Mouse (Mus musculus): ENCODE measurements around the gene Ints11. TPM values are rescaled to one million over a fixed set of nuclear protein-coding genes. Genes with fewer than 3 reads are reported as not detected.
A peak's percentile ranks its signal among the peaks of the same experiment; 100 is the strongest.

Ints11 gene
- polyA plus RNA-seq (2012; rRNA removed), result 19.9 and 21.7 TPM in 2 replicates

- peak within 1 kb of the TSS; percentile 86 for H3K27ac ChIP-seq (ENCODE audit: control insufficient read depth, insufficient read depth, low read depth, low read length)
- peaks cover 12% of the 10 kb centered on the region for H3K4me1 ChIP-seq (ENCODE audit: control insufficient read depth, insufficient read depth, low read length)
- peak within 1 kb of the TSS; percentile 94 for H3K4me3 ChIP-seq (ENCODE audit: control insufficient read depth, low read depth, low read length)
- H3K36me3 ChIP-seq (ENCODE audit: control insufficient read depth, insufficient read depth, low read length), result no peaks in the 10 kb centered on the region
- no peak for TF ChIP-seq CTCF (IDR thresholded peaks at IDR 0.05; ENCODE audit: control insufficient read depth, insufficient read depth, insufficient replicate concordance, low read depth, low read length)
- peak; percentile 62 for TF ChIP-seq POLR2A (IDR thresholded peaks at IDR 0.05; ENCODE audit: control insufficient read depth, low read depth, low read length)
- H3K27me3 ChIP-seq (ENCODE audit: control insufficient read depth, insufficient read depth, low read length), result no peaks in the 10 kb centered on the region
Measured at GRCm38 (mm10) chr4:155869317-155870033, at the start of gene Ints11, which contains the start of gene Cptp. TSS of gene Ints11 (plus strand) at chr4:155869546. TSS of gene Cptp (minus strand) at chr4:155869440.

- H3K27me3 ChIP-seq (ENCODE audit: control insufficient read depth, insufficient read depth, low read length), result no peaks in the 10 kb centered on the region
- H3K27ac ChIP-seq (ENCODE audit: control insufficient read depth, insufficient read depth, low read depth, low read length), result no peak overlapping the region
- peaks cover 6% of the 10 kb centered on the region for H3K36me3 ChIP-seq (ENCODE audit: control insufficient read depth, insufficient read depth, low read length)
- no peaks in the 10 kb centered on the region for H3K4me1 ChIP-seq (ENCODE audit: control insufficient read depth, insufficient read depth, low read length)
- no peak overlapping the region for H3K4me3 ChIP-seq (ENCODE audit: control insufficient read depth, low read depth, low read length)
- TF ChIP-seq CTCF (IDR thresholded peaks at IDR 0.05; ENCODE audit: control insufficient read depth, insufficient read depth, insufficient replicate concordance, low read depth, low read length) (no peak), POLR2A (IDR thresholded peaks at IDR 0.05; ENCODE audit: control insufficient read depth, low read depth, low read length) (no peak)
Measured at GRCm38 (mm10) chr4:155821025-155821424, 48.3 kb upstream of the Ints11 start.

DNA sequence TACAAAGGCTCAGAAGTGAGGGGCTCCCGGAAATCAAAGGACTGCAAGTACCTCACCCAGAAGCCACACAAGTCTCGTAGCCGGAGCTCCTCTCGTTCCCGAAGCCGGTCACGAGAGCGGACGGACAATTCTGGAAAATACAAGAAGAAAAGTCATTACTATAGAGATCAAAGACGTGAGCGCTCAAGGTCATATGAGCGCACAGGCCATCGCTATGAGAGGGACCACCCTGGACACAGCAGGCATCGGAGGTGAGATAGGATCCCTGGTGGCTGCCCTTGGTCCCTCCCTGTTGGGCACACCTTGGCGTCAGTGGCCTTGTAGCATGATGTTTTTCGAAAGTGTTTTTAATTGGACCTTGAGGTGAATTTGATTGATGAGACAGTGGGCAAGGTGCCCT is 45.9 kb upstream of the Ints11 start:
- no peak overlapping the region for H3K27ac ChIP-seq (ENCODE audit: control insufficient read depth, insufficient read depth, low read depth, low read length)
- TF ChIP-seq POLR2A (IDR thresholded peaks at IDR 0.05; ENCODE audit: control insufficient read depth, low read depth, low read length), result no peak
- TF ChIP-seq CTCF (IDR thresholded peaks at IDR 0.05; ENCODE audit: control insufficient read depth, insufficient read depth, insufficient replicate concordance, low read depth, low read length), result no peak
- no peaks in the 10 kb centered on the region for H3K4me1 ChIP-seq (ENCODE audit: control insufficient read depth, insufficient read depth, low read length)
- no peak overlapping the region for H3K4me3 ChIP-seq (ENCODE audit: control insufficient read depth, low read depth, low read length)
- H3K27me3 ChIP-seq (ENCODE audit: control insufficient read depth, insufficient read depth, low read length), result no peaks in the 10 kb centered on the region
- peaks cover 3% of the 10 kb centered on the region for H3K36me3 ChIP-seq (ENCODE audit: control insufficient read depth, insufficient read depth, low read length)

GRCm38 (mm10) chr4:155829866-155830265 is 39.5 kb upstream of the Ints11 start:
- no peaks in the 10 kb centered on the region for H3K27me3 ChIP-seq (ENCODE audit: control insufficient read depth, insufficient read depth, low read length)
- no peaks in the 10 kb centered on the region for H3K36me3 ChIP-seq (ENCODE audit: control insufficient read depth, insufficient read depth, low read length)
- peaks cover 2% of the 10 kb centered on the region; the same call in 1 of the 2 replicates for H3K4me1 ChIP-seq (ENCODE audit: control insufficient read depth, insufficient read depth, low read length)
- TF ChIP-seq CTCF (IDR thresholded peaks at IDR 0.05; ENCODE audit: control insufficient read depth, insufficient read depth, insufficient replicate concordance, low read depth, low read length), result no peak
- TF ChIP-seq POLR2A (IDR thresholded peaks at IDR 0.05; ENCODE audit: control insufficient read depth, low read depth, low read length), result no peak
- no peak overlapping the region for H3K4me3 ChIP-seq (ENCODE audit: control insufficient read depth, low read depth, low read length)
- no peak overlapping the region for H3K27ac ChIP-seq (ENCODE audit: control insufficient read depth, insufficient read depth, low read depth, low read length)

GRCm38 (mm10) chr4:155830596-155830995 is 38.8 kb upstream of the Ints11 start:
- TF ChIP-seq CTCF (IDR thresholded peaks at IDR 0.05; ENCODE audit: control insufficient read depth, insufficient read depth, insufficient replicate concordance, low read depth, low read length) (no peak), POLR2A (IDR thresholded peaks at IDR 0.05; ENCODE audit: control insufficient read depth, low read depth, low read length) (no peak)
- H3K4me3 ChIP-seq (ENCODE audit: control insufficient read depth, low read depth, low read length), result peak overlapping the region; percentile 14
- peaks cover 2% of the 10 kb centered on the region; the same call in 1 of the 2 replicates for H3K4me1 ChIP-seq (ENCODE audit: control insufficient read depth, insufficient read depth, low read length)
- H3K27ac ChIP-seq (ENCODE audit: control insufficient read depth, insufficient read depth, low read depth, low read length), result no peak overlapping the region
- no peaks in the 10 kb centered on the region for H3K27me3 ChIP-seq (ENCODE audit: control insufficient read depth, insufficient read depth, low read length)
- no peaks in the 10 kb centered on the region for H3K36me3 ChIP-seq (ENCODE audit: control insufficient read depth, insufficient read depth, low read length)

DNA sequence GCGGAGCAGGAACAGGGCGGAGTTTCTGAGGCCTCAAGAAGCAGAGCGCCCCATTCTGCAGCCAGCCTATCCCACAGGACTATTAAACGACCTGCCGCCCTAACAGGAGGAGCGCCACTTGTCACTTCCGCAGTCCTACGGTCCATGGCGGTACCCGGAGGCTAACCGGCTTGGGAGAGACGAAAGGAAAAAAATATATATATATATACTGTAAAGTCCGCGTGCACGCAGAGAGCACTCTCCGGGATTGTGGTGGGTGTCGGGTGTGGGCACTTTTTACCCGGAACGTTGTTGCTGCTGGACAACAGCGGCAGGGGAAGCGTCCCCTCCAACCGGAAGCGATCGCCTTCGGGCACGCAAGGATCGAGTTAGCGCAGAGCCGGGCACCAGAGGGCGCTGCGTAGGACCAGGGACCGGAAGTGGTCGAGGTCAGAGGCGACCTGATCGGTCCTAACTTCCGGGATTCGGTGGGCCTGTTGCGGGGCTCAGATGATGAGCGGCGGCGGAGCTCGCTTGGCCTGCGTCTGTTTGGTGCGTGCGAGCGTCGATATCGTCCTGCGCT is 38.1 kb upstream of the Ints11 start, which contains the start of gene Aurkaip1:
Gene Aurkaip1, plus strand, starts transcription at position 68 of the 562 bp plus-strand sequence.
- Histone ChIP-seq H3K27ac (ENCODE audit: control insufficient read depth, insufficient read depth, low read depth, low read length) (peak within 1 kb of the TSS; percentile 75), H3K4me1 (ENCODE audit: control insufficient read depth, insufficient read depth, low read length) (peaks cover 2% of the 10 kb centered on the region; the same call in 1 of the 2 replicates), H3K4me3 (ENCODE audit: control insufficient read depth, low read depth, low read length) (peak within 1 kb of the TSS; percentile 88), H3K27me3 (ENCODE audit: control insufficient read depth, insufficient read depth, low read length) (no peaks in the 10 kb centered on the region), H3K36me3 (ENCODE audit: control insufficient read depth, insufficient read depth, low read length) (no peaks in the 10 kb centered on the region)
- TF ChIP-seq POLR2A (IDR thresholded peaks at IDR 0.05; ENCODE audit: control insufficient read depth, low read depth, low read length), result peak; percentile 61
- peak; percentile 80; the same call in 1 of the 2 replicates for TF ChIP-seq CTCF (IDR thresholded peaks at IDR 0.05; ENCODE audit: control insufficient read depth, insufficient read depth, insufficient replicate concordance, low read depth, low read length)

GRCm38 (mm10) chr4:155831831-155832230 is 37.5 kb upstream of the Ints11 start:
- Histone ChIP-seq H3K27me3 (ENCODE audit: control insufficient read depth, insufficient read depth, low read length) (no peaks in the 10 kb centered on the region), H3K27ac (ENCODE audit: control insufficient read depth, insufficient read depth, low read depth, low read length) (peak overlapping the region; percentile 75), H3K4me1 (ENCODE audit: control insufficient read depth, insufficient read depth, low read length) (peaks cover 2% of the 10 kb centered on the region; the same call in 1 of the 2 replicates), H3K4me3 (ENCODE audit: control insufficient read depth, low read depth, low read length) (peak overlapping the region; percentile 88), H3K36me3 (ENCODE audit: control insufficient read depth, insufficient read depth, low read length) (no peaks in the 10 kb centered on the region)
- no peak for TF ChIP-seq POLR2A (IDR thresholded peaks at IDR 0.05; ENCODE audit: control insufficient read depth, low read depth, low read length)
- no peak for TF ChIP-seq CTCF (IDR thresholded peaks at IDR 0.05; ENCODE audit: control insufficient read depth, insufficient read depth, insufficient replicate concordance, low read depth, low read length)

Data from testis, adult 2 months (tissue).